Mouse (Mus musculus) heart, embryonic 15.5 days (tissue): ENCODE results near the gene Ccdc167. TPM values are rescaled to one million over a fixed set of nuclear protein-coding genes. Genes with fewer than 3 reads are reported as not detected.
"Not testable (repeated sequence)": the region's sequence is repeated elsewhere in the genome, so short reads cannot be mapped to it uniquely, and the experiment has no call there.

Experiments used
- ATAC-seq: fragments of 200-750 bp; cut with Nextera tagmentation; replicated peaks from 2 replicates; pipeline ENCODE4 v1.8.0; 2017; ENCODE audit warnings: low read depth, moderate TSS enrichment; ENCODE audit not compliant: insufficient number of reproducible peaks, insufficient read depth, low FRiP score
- H3K27ac ChIP-seq: fragments of 300-500 bp; sonication (generic); 2 replicates; pipeline ENCODE4 v1.5.1; 2015; ENCODE audit warnings: mild to moderate bottlenecking, inconsistent platforms
- H3K27me3 ChIP-seq: fragments of 300-500 bp; sonication (generic); 2 replicates; pipeline ENCODE4 v1.6.1; 2015; ENCODE audit warnings: inconsistent platforms
- H3K36me3 ChIP-seq: fragments of 300-500 bp; sonication (generic); 2 replicates; pipeline ENCODE4 v1.6.1; 2015; ENCODE audit warnings: mild to moderate bottlenecking, inconsistent platforms
- H3K4me1 ChIP-seq: fragments of 300-500 bp; sonication (generic); replicated peaks from 2 replicates; pipeline ENCODE4 v1.6.1; 2015; ENCODE audit warnings: inconsistent platforms
- H3K4me2 ChIP-seq: fragments of 300-500 bp; sonication (generic); 2 replicates; pipeline ENCODE4 v1.6.1; 2015; ENCODE audit warnings: inconsistent platforms, mild to moderate bottlenecking, moderate library complexity
- H3K4me3 ChIP-seq: fragments of 300-500 bp; sonication (generic); 2 replicates; pipeline ENCODE4 v1.5.1; 2015; ENCODE audit warnings: mild to moderate bottlenecking, inconsistent platforms
- H3K9ac ChIP-seq: fragments of 300-500 bp; sonication (generic); 2 replicates; pipeline ENCODE4 v1.6.1; 2015; ENCODE audit warnings: mild to moderate bottlenecking, inconsistent platforms
- H3K9me3 ChIP-seq: fragments of 300-500 bp; sonication (generic); replicated peaks from 2 replicates; pipeline ENCODE4 v1.6.1; 2016; ENCODE audit warnings: inconsistent platforms
- WGBS: fragments of 180-500 bp; shearing (Covaris S2); methylation state at CpG from one replicate; pipeline ENCODE4 v1.1.7; 2015; ENCODE audit warnings: mixed read lengths; 5-methylcytosine and 5-hydroxymethylcytosine counted together
- polyA plus RNA-seq: library from polyadenylated mRNA; unstranded; fragments of >200 nt; fragmentation: Nextera tagmentation; extraction: Ambion mirVana; gene quantifications from 2 replicates; pipeline ENCODE4 v1.2.1, GENCODE M21; 2015

Ccdc167 gene
- polyA plus RNA-seq, 1 experiment from 2014 or later, result 12.5 TPM

DNA sequence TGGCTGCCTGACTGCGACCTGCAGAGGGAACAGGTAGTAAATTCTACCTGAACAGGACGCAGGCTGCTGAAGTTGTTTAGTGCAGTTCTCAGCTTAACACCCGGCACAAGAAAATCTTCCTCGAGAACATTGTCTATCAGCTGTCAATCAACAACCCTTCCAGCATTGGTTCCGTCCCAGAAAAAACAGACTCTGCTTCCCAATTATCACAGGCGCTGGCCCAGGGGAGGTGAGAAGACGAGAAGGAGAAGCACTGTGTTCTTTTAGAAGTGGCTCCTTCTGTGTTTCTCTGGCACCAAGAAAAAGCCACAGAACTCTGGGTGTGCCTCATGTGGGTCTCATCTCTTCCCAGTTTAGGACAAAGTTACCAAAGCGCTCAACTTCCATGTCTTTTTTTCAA, 1.8 kb upstream of the Ccdc167 start:
- WGBS, result 79% methylated on average over 8 of the region's 8 CpGs
- ATAC-seq, result no peak
- Histone ChIP-seq H3K4me1 (peaks cover 11% of the 10 kb centered on the region), H3K4me3 (no peak overlapping the region), H3K4me2 (no peak overlapping the region), H3K9me3 (no peaks in the 10 kb centered on the region), H3K36me3 (no peaks in the 10 kb centered on the region), H3K27me3 (no peaks in the 10 kb centered on the region), H3K9ac (no peak overlapping the region), H3K27ac (no peak overlapping the region)

GRCm38 (mm10) chr17:29713734-29714133, 3.1 kb downstream of the Ccdc167 start:
- not testable (repeated sequence) for H3K27me3 ChIP-seq, H3K9ac ChIP-seq, H3K36me3 ChIP-seq, H3K4me2 ChIP-seq, H3K4me3 ChIP-seq, H3K27ac ChIP-seq, ATAC-seq, H3K9me3 ChIP-seq
- WGBS, result 98% methylated on average over 4 of the region's 4 CpGs
- peaks cover 52% of the 10 kb centered on the region for H3K4me1 ChIP-seq

DNA sequence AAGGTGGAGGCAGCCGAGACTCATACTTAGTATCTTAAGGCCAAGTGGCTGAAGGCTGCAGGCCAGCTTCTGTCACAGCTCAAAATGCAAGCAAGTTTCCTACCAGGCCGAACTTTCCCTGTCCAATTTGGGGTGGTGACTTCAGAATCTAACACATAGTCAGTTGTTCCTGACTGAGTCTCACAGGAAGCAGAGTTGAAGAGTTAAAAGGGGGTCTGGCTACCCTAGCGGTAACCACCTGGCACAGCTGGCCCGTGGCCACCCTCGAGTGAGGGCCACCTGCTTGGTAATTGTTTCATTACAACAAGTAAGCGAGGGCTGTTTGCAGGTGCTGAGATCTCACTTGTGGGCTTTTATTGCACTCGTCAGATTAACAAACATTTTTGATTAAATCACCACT, 4.3 kb downstream of the Ccdc167 start:
- Histone ChIP-seq H3K9me3 (no peaks in the 10 kb centered on the region), H3K36me3 (no peaks in the 10 kb centered on the region), H3K4me3 (no peak overlapping the region), H3K27me3 (no peaks in the 10 kb centered on the region), H3K27ac (peak overlapping the region; percentile 13; the same call in 1 of the 2 replicates), H3K9ac (no peak overlapping the region), H3K4me2 (no peak overlapping the region), H3K4me1 (peaks cover 59% of the 10 kb centered on the region)
- 67% methylated on average over 7 of the region's 7 CpGs for WGBS
- no peak for ATAC-seq

GRCm38 (mm10) chr17:29711745-29712431, 5.0 kb downstream of the Ccdc167 start:
- H3K9me3 ChIP-seq, result no peaks in the 10 kb centered on the region
- H3K4me2 ChIP-seq, result no peak overlapping the region
- no peak overlapping the region for H3K4me3 ChIP-seq
- H3K36me3 ChIP-seq, result no peaks in the 10 kb centered on the region
- 54% methylated on average over 8 of the region's 8 CpGs for WGBS
- peak overlapping the region; percentile 0; the same call in 1 of the 2 replicates for H3K27ac ChIP-seq
- no peaks in the 10 kb centered on the region for H3K27me3 ChIP-seq
- no peak for ATAC-seq
- peaks cover 55% of the 10 kb centered on the region for H3K4me1 ChIP-seq
- H3K9ac ChIP-seq, result no peak overlapping the region

- Histone ChIP-seq H3K36me3 (no peaks in the 10 kb centered on the region), H3K4me3 (no peak overlapping the region), H3K27me3 (no peaks in the 10 kb centered on the region), H3K4me1 (peaks cover 58% of the 10 kb centered on the region), H3K9ac (no peak overlapping the region), H3K9me3 (no peaks in the 10 kb centered on the region), H3K27ac (peak overlapping the region; percentile 10; the same call in 1 of the 2 replicates), H3K4me2 (no peak overlapping the region)
- WGBS, result 52% methylated on average over 19 of the region's 19 CpGs
- ATAC-seq, result no peak
These were observed 5.6 kb downstream of the Ccdc167 start for GRCm38 (mm10) chr17:29711076-29711744.

DNA sequence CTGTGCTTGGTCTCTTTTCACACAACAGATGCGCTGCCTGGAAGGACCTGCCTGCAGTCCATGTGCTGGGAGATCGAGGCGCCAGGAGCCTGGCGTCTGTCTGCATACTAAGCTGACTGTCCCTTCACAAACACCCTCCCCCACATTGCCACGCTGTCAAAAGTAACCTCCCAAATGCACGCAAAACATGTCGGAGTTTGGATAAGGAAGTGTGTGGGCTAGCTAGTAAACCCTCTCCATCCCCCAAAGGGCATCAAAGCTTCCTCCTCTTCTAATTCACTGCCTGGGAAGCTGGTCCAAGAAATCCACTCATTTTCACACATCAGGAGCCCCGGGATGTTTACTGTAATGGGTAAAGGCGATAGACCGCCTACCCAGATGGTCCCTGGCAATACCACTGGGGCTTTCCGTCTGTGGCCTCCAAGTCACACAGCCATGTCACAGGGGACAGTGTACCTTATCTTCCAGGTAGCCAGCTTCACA, 6.2 kb downstream of the Ccdc167 start:
- H3K36me3 ChIP-seq, result no peaks in the 10 kb centered on the region
- H3K4me1 ChIP-seq, result peaks cover 60% of the 10 kb centered on the region
- H3K9me3 ChIP-seq, result no peaks in the 10 kb centered on the region
- H3K4me2 ChIP-seq, result no peak overlapping the region
- no peak for ATAC-seq
- H3K9ac ChIP-seq, result no peak overlapping the region
- H3K27ac ChIP-seq, result 0 out of 2 replicates have a peak overlapping the region, but pooled peaks have one; percentile 10
- H3K27me3 ChIP-seq, result no peaks in the 10 kb centered on the region
- no peak overlapping the region for H3K4me3 ChIP-seq
- WGBS, result 48% methylated on average over 11 of the region's 11 CpGs

GRCm38 (mm10) chr17:29708783-29709182, 8.1 kb downstream of the Ccdc167 start:
- H3K9me3 ChIP-seq, result no peaks in the 10 kb centered on the region
- H3K9ac ChIP-seq, result no peak overlapping the region
- no peaks in the 10 kb centered on the region for H3K27me3 ChIP-seq
- WGBS, result 60% methylated on average over 5 of the region's 5 CpGs
- H3K27ac ChIP-seq, result no peak overlapping the region
- no peak overlapping the region for H3K4me3 ChIP-seq
- ATAC-seq, result no peak
- H3K4me2 ChIP-seq, result no peak overlapping the region
- peaks cover 63% of the 10 kb centered on the region for H3K4me1 ChIP-seq
- peaks cover 8% of the 10 kb centered on the region; the same call in 1 of the 2 replicates for H3K36me3 ChIP-seq

GRCm38 (mm10) chr17:29706981-29707545, 9.8 kb downstream of the Ccdc167 start:
- Histone ChIP-seq H3K27me3 (no peaks in the 10 kb centered on the region), H3K4me2 (no peak overlapping the region), H3K4me1 (peaks cover 57% of the 10 kb centered on the region), H3K4me3 (no peak overlapping the region), H3K27ac (no peak overlapping the region), H3K9me3 (no peaks in the 10 kb centered on the region), H3K36me3 (peaks cover 22% of the 10 kb centered on the region; the same call in 1 of the 2 replicates), H3K9ac (no peak overlapping the region; the same call in 1 of the 2 replicates)
- WGBS, result 80% methylated on average over 5 of the region's 5 CpGs
- no peak for ATAC-seq

GRCm38 (mm10) chr17:29705881-29706280, 11.0 kb downstream of the Ccdc167 start:
- Histone ChIP-seq H3K9ac (0 out of 2 replicates have a peak overlapping the region, but pooled peaks have one; percentile 8), H3K27me3 (no peaks in the 10 kb centered on the region), H3K27ac (no peak overlapping the region), H3K4me1 (peaks cover 46% of the 10 kb centered on the region), H3K9me3 (no peaks in the 10 kb centered on the region), H3K4me2 (no peak overlapping the region), H3K4me3 (no peak overlapping the region), H3K36me3 (peaks cover 34% of the 10 kb centered on the region; the same call in 1 of the 2 replicates)
- ATAC-seq, result no peak
- 62% methylated on average over 5 of the region's 5 CpGs for WGBS

DNA sequence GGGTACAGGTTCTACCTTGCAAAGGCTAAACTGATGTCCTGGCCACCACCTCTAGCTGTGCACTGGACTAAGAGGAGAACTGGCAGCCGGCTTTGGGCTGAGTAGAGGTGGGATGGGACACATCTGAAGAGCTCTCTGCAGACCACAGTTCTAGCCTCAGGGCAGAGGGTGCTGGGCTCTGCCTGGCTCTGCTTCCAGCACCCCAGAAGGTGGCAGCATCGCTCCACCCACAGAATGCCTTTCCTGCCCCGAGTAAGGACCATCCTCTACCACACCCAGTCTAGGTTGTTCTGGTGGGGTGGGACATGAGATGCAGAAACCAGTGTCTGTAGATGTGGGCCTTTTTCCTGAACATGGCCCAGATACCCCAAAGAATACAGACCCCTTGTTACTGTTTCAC, 12.1 kb downstream of the Ccdc167 start:
- H3K27ac ChIP-seq, result no peak overlapping the region
- peaks cover 45% of the 10 kb centered on the region for H3K36me3 ChIP-seq
- no peak overlapping the region for H3K4me2 ChIP-seq
- no peak overlapping the region for H3K9ac ChIP-seq
- H3K27me3 ChIP-seq, result no peaks in the 10 kb centered on the region
- no peak overlapping the region for H3K4me3 ChIP-seq
- WGBS, result 32% methylated on average over 3 of the region's 3 CpGs
- no peaks in the 10 kb centered on the region for H3K9me3 ChIP-seq
- 0 out of 2 replicates have a peak, but pooled peaks have one; percentile 32 for ATAC-seq
- peaks cover 35% of the 10 kb centered on the region for H3K4me1 ChIP-seq

- ATAC-seq, result no peak
These were observed 13.7 kb downstream of the Ccdc167 start for GRCm38 (mm10) chr17:29702938-29703710.

More at GRCm38 (mm10) chr17:29702938-29703710, 13.7 kb downstream of the Ccdc167 start:
- no peak overlapping the region for H3K27ac ChIP-seq
- H3K4me3 ChIP-seq, result no peak overlapping the region
- no peak overlapping the region for H3K4me2 ChIP-seq
- WGBS, result 71% methylated on average over 4 of the region's 4 CpGs
- H3K27me3 ChIP-seq, result no peaks in the 10 kb centered on the region
- no peak overlapping the region for H3K9ac ChIP-seq
- peaks cover 18% of the 10 kb centered on the region for H3K4me1 ChIP-seq
- H3K9me3 ChIP-seq, result no peaks in the 10 kb centered on the region
- H3K36me3 ChIP-seq, result peaks cover 61% of the 10 kb centered on the region
